27 mouse cellular contexts compared by ENCODE assay signal in the genomic region with DNA sequence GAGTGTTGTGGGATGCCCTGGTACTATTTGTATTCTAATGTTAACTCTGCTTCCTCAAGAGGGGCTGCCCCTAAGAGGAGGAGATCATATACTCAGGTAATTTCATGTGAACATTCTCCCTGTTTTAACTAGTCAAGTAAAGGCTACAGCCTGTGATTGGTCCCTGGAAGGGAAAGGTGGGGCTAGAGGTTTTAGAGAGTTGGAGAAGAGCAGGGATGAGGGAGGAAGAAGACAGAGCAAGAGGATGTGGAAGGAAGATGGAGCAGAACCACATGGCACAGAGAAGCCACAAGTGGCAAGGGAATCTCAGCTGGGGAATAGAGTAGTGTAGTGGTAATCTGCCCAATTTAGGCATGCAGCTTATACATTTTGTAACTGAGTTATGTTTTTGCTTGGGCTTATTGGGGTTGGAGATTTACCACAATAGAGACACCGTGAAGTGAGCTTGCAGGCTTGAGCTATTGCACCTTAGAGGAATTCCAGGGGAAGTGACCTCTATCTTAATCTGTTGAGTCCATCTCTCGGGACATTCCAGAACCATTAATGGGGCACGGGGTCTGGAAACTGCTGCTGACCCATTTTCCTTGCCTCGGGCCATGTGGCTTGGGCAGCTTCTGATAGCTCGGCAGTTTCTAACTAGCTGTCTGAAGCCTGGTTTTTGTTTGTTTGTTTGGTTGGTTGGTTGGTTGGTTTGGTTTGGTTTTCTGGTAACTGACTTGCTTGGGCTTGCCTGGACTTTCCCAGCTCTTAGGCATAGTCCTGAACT. TPM values are rescaled to one million over a fixed set of nuclear protein-coding genes. Genes with fewer than 3 reads are reported as not detected.
A peak's percentile ranks its signal among the peaks of the same experiment; 100 is the strongest.
DNase-seq lines count a peak whose midpoint lies in the region; TF ChIP-seq lines count a peak whose summit lies in the region.
"Had no signal": no experiment of that assay in that cellular context is flagged by ENCODE, and none has a peak within 500 bp of the region (broad histone marks: within the 10 kb centered on the region; RNA-seq: fewer than 3 reads in every experiment).

No protein-coding gene starts in this region.

- no peaks in the 10 kb centered on the region for H3K27me3 ChIP-seq in kidney, adult 2 months (replicated peaks; ENCODE audit: control insufficient read depth, insufficient read depth, low read length)
- H3K27me3 ChIP-seq: CH12.LX; embryonic facial prominence, embryonic 12.5 days; embryonic facial prominence, embryonic 15.5 days; heart, embryonic 15.5 days; Patski had no signal

- TF ChIP-seq POLR2A in kidney, adult 2 months (IDR thresholded peaks at IDR 0.05; ENCODE audit: low read depth, low read length): no peak

- peak; percentile 42 for DNase-seq in kidney, adult 2 months
- DNase-seq in kidney, postnatal 10 days: no peak
- DNase-seq in kidney, postnatal 25 days: peak; percentile 23 to 62
- DNase-seq in kidney, postnatal 4 days: no peak
- DNase-seq in 3134 (ENCODE audit: extremely low read depth, insufficient read length, low spot score) (peak; percentile 7), 3T3-L1 (ENCODE audit: low read depth, low spot score) (peak; percentile 65)
- DNase-seq: adrenal gland, postnatal 10 days; adrenal gland, postnatal 36 days; B cell, adult 2 months; cerebellum, adult 18-20 months; cerebellum, adult 9-10 months; cerebellum, postnatal 14 days; forebrain, postnatal 0 days; gastrocnemius, adult 2 months; gastrocnemius, postnatal 14 days; heart, adult 18-20 months; heart, postnatal 14 days; heart, postnatal 4 days had no signal

- no peaks in the 10 kb centered on the region for H3K36me3 ChIP-seq in kidney, adult 2 months (ENCODE audit: control insufficient read depth, insufficient read depth, low read length)
- H3K36me3 ChIP-seq: embryonic facial prominence, embryonic 12.5 days; embryonic facial prominence, embryonic 15.5 days; G1E; heart, embryonic 12.5 days; heart, embryonic 15.5 days had no signal

- no peak overlapping the region for H3K4me3 ChIP-seq in kidney, adult 2 months (ENCODE audit: insufficient read depth, low read depth, low read length)
- H3K4me3 ChIP-seq: embryonic facial prominence, embryonic 12.5 days; embryonic facial prominence, embryonic 15.5 days; gastrocnemius, adult 2 months; heart, embryonic 12.5 days; heart, embryonic 15.5 days had no signal

- no peak overlapping the region; the same call in 1 of the 2 replicates for H3K27ac ChIP-seq in kidney, adult 2 months (ENCODE audit: insufficient read depth, low read depth, low read length)
- H3K27ac ChIP-seq: embryonic facial prominence, embryonic 12.5 days; embryonic facial prominence, embryonic 15.5 days; gastrocnemius, adult 2 months; heart, embryonic 15.5 days; hindbrain, embryonic 14.5 days; hindbrain, postnatal 0 days had no signal

- WGBS in kidney, adult 2 months: 55% methylated on average over 5 of the region's 5 CpGs

- H3K4me1 ChIP-seq in kidney, adult 2 months (ENCODE audit: control insufficient read depth, insufficient read depth, low read length): peaks cover 16% of the 10 kb centered on the region

- TF ChIP-seq CTCF in kidney, adult 2 months (conservative IDR thresholded peaks at IDR 0.05; ENCODE audit: insufficient read depth, insufficient read length, low read depth, low read length): no peak

RNA-seq across cellular contexts. Expression of a gene that starts 2.1 kb away (rescaled TPM):
- polyA plus RNA-seq in kidney, adult 2 months (2012; rRNA removed): 115 and 124 TPM in 2 replicates
- polyA plus RNA-seq: G1E had no signal

Comparison
In these comparisons a context has a peak if more than half of its experiments do, and no peak if none do; other contexts are left out.
1. DNase-seq: peak in kidney, adult 2 months (single experiment), kidney, postnatal 25 days (2 of 2), 3134 (single experiment) and 3T3-L1 (single experiment); none in kidney, postnatal 10 days (single experiment) and kidney, postnatal 4 days (0 of 2).